In genomic region chr7:19000421-19000820, GRCm38 (mm10) we compare ENCODE assay signal across 9 mouse cellular contexts. TPM values are rescaled to one million over a fixed set of nuclear protein-coding genes. Genes with fewer than 3 reads are reported as not detected.
DNase-seq lines count a peak whose midpoint lies in the region; ATAC-seq and TF ChIP-seq lines count a peak whose summit lies in the region.
"Had no signal": no experiment of that assay in that cellular context is flagged by ENCODE, and none has a peak within 500 bp of the region (broad histone marks: within the 10 kb centered on the region; RNA-seq: fewer than 3 reads in every experiment).

No protein-coding gene starts in this region.

- no peak for TF ChIP-seq POLR2A in bone marrow macrophage, adult 2 months (IDR thresholded peaks at IDR 0.05; ENCODE audit: borderline replicate concordance, low read depth, low read length)

- peak overlapping the region; percentile 45 for H3K4me2 ChIP-seq in hindbrain, embryonic 15.5 days
- peak overlapping the region; percentile 35 for H3K4me2 ChIP-seq in midbrain, embryonic 16.5 days (ENCODE audit: low read length)

- peaks cover 25% of the 10 kb centered on the region for H3K36me3 ChIP-seq in heart, embryonic 10.5 days
- peaks cover 1% of the 10 kb centered on the region; the same call in 1 of the 2 replicates for H3K36me3 ChIP-seq in hindbrain, embryonic 15.5 days
- peaks cover 4% of the 10 kb centered on the region; the same call in 1 of the 2 replicates for H3K36me3 ChIP-seq in midbrain, embryonic 16.5 days (ENCODE audit: control insufficient read depth, insufficient read depth, low read length)

- H3K9me3 ChIP-seq in heart, embryonic 10.5 days: no peaks in the 10 kb centered on the region
- no peaks in the 10 kb centered on the region for H3K9me3 ChIP-seq in hindbrain, embryonic 15.5 days
- no peaks in the 10 kb centered on the region for H3K9me3 ChIP-seq in midbrain, embryonic 16.5 days (replicated peaks; ENCODE audit: control insufficient read depth, low read length, poor library complexity, severe bottlenecking)

- peak overlapping the region; percentile 91 for H3K27ac ChIP-seq in heart, embryonic 10.5 days
- H3K27ac ChIP-seq in bone marrow macrophage, adult 2 months (ENCODE audit: insufficient read depth, low read depth, low read length): peak overlapping the region; percentile 28
- H3K27ac ChIP-seq in hindbrain, embryonic 15.5 days (replicated peaks): no peak overlapping the region
- H3K27ac ChIP-seq in midbrain, embryonic 16.5 days (ENCODE audit: low read length): no peak overlapping the region

- no peak for DNase-seq in heart, embryonic 10.5 days (ENCODE audit: low spot score)
- DNase-seq in heart, adult 8-10 months (ENCODE audit: low spot score): no peak
- DNase-seq in adrenal gland, adult 2 months: no peak
- no peak for DNase-seq in right cerebral cortex, postnatal 36 days (ENCODE audit: low spot score in 2 of 2)
- DNase-seq in yolk sac, embryonic 10.5 days (ENCODE audit: low spot score): no peak

- peak overlapping the region; percentile 63 for H3K4me3 ChIP-seq in heart, embryonic 10.5 days
- H3K4me3 ChIP-seq in bone marrow macrophage, adult 2 months (ENCODE audit: insufficient read depth, low read length): peak overlapping the region; percentile 65
- peak overlapping the region; percentile 24 for H3K4me3 ChIP-seq in hindbrain, embryonic 15.5 days
- H3K4me3 ChIP-seq in midbrain, embryonic 16.5 days (ENCODE audit: low read depth, low read length): peak overlapping the region; percentile 14

- peak overlapping the region; percentile 15; the same call in 1 of the 2 replicates for H3K9ac ChIP-seq in hindbrain, embryonic 15.5 days
- H3K9ac ChIP-seq in midbrain, embryonic 16.5 days (ENCODE audit: low read depth, low read length): peak overlapping the region; percentile 11; the same call in 1 of the 2 replicates

- H3K27me3 ChIP-seq in heart, embryonic 10.5 days (ENCODE audit: insufficient read depth, poor library complexity, severe bottlenecking): no peaks in the 10 kb centered on the region
- no peaks in the 10 kb centered on the region for H3K27me3 ChIP-seq in hindbrain, embryonic 15.5 days
- H3K27me3 ChIP-seq in midbrain, embryonic 16.5 days (ENCODE audit: control insufficient read depth, insufficient read depth, low read depth, low read length): no peaks in the 10 kb centered on the region
- H3K27me3 ChIP-seq: Patski had no signal

- H3K4me1 ChIP-seq in heart, embryonic 10.5 days: peaks cover 35% of the 10 kb centered on the region
- H3K4me1 ChIP-seq in bone marrow macrophage, adult 2 months (ENCODE audit: control insufficient read depth, insufficient read depth, low read length): peaks cover 10% of the 10 kb centered on the region
- H3K4me1 ChIP-seq in hindbrain, embryonic 15.5 days (replicated peaks): peaks cover 31% of the 10 kb centered on the region
- H3K4me1 ChIP-seq in midbrain, embryonic 16.5 days (ENCODE audit: control insufficient read depth, insufficient read depth, low read length): peaks cover 15% of the 10 kb centered on the region

- TF ChIP-seq CTCF in bone marrow macrophage, adult 2 months (IDR thresholded peaks at IDR 0.05; ENCODE audit: low read depth, low read length): no peak

- no peak for ATAC-seq in hindbrain, embryonic 15.5 days (ENCODE audit: low FRiP score, low read depth)
- no peak for ATAC-seq in midbrain, embryonic 16.5 days
- ATAC-seq: Patski had no signal

- 29% methylated on average over 10 of the region's 10 CpGs for WGBS in heart, embryonic 10.5 days
- 50% methylated on average over 10 of the region's 10 CpGs for WGBS in hindbrain, embryonic 15.5 days
- 62% methylated on average over 10 of the region's 10 CpGs for WGBS in midbrain, embryonic 16.5 days

RNA-seq across cellular contexts. Expression of gene Irf2bp1, which starts 3.4 kb away (rescaled TPM):
- 14.9 and 27.0 TPM in 2 replicates for polyA plus RNA-seq in heart, embryonic 10.5 days (2016; fragmentation: Nextera tagmentation; extraction: Ambion mirVana)
- 10 to 100 TPM; 20.6 to 24.3 (median 22.9) TPM for total RNA-seq in heart, adult 8-10 months (2022)
- polyA plus RNA-seq in bone marrow macrophage, adult 2 months (2012; ENCODE audit: insufficient read depth, insufficient read length, missing spikeins): 16.4 and 17.5 TPM in 2 replicates
- 31.6 and 35.2 TPM in 2 replicates for polyA plus RNA-seq in hindbrain, embryonic 15.5 days (2015; fragmentation: Nextera tagmentation; extraction: Ambion mirVana)
- polyA plus RNA-seq in midbrain, embryonic 16.5 days (2015; fragmentation: Nextera tagmentation; extraction: Ambion mirVana): 26.0 and 26.7 TPM in 2 replicates
- 10 to 100 TPM; 36.8 to 44.3 TPM for total RNA-seq in adrenal gland, adult 2 months (2021)
- polyA plus RNA-seq in adrenal gland, adult 2 months (2012; rRNA removed): 74.8 and 78.3 TPM in 2 replicates

RNA-seq across cellular contexts. Expression of gene Mypop, which starts 9.4 kb away (rescaled TPM):
- polyA plus RNA-seq in heart, embryonic 10.5 days (2016; fragmentation: Nextera tagmentation; extraction: Ambion mirVana): 2.1 and 3.3 TPM in 2 replicates
- 1 to 10 TPM; 3.6 to 4.3 (median 4.3) TPM for total RNA-seq in heart, adult 8-10 months (2022)
- polyA plus RNA-seq in bone marrow macrophage, adult 2 months (2012; ENCODE audit: insufficient read depth, insufficient read length, missing spikeins): 1.0 and 1.2 TPM in 2 replicates
- 6.9 and 7.2 TPM in 2 replicates for polyA plus RNA-seq in hindbrain, embryonic 15.5 days (2015; fragmentation: Nextera tagmentation; extraction: Ambion mirVana)
- 3.9 and 5.1 TPM in 2 replicates for polyA plus RNA-seq in midbrain, embryonic 16.5 days (2015; fragmentation: Nextera tagmentation; extraction: Ambion mirVana)
- total RNA-seq in adrenal gland, adult 2 months (2021): 10 to 100 TPM in 1 of 2 experiments, 1 to 10 TPM in 1; 8.9 to 16.8 TPM
- polyA plus RNA-seq in adrenal gland, adult 2 months (2012; rRNA removed): 36.5 and 39.8 TPM in 2 replicates

RNA-seq across cellular contexts. Expression of gene Nanos2, which starts 13.2 kb away (rescaled TPM):
- not detected in 2 replicates for polyA plus RNA-seq in heart, embryonic 10.5 days (2016; fragmentation: Nextera tagmentation; extraction: Ambion mirVana)
- total RNA-seq in heart, adult 8-10 months (2022): not detected
- polyA plus RNA-seq in bone marrow macrophage, adult 2 months (2012; ENCODE audit: insufficient read depth, insufficient read length, missing spikeins): not detected in 2 replicates
- polyA plus RNA-seq in hindbrain, embryonic 15.5 days (2015; fragmentation: Nextera tagmentation; extraction: Ambion mirVana): 0.53 and 0.83 TPM in 2 replicates
- polyA plus RNA-seq in midbrain, embryonic 16.5 days (2015; fragmentation: Nextera tagmentation; extraction: Ambion mirVana): 0.52 and 0.79 TPM in 2 replicates
- not detected for total RNA-seq in adrenal gland, adult 2 months (2021)
- polyA plus RNA-seq in adrenal gland, adult 2 months (2012; rRNA removed): not detected in 2 replicates
- polyA plus RNA-seq: Patski had no signal

RNA-seq across cellular contexts. Expression of gene Foxa3, which starts 22.9 kb away (rescaled TPM):
- polyA plus RNA-seq in heart, embryonic 10.5 days (2016; fragmentation: Nextera tagmentation; extraction: Ambion mirVana): 0.36 and 8.6 TPM in 2 replicates
- total RNA-seq in heart, adult 8-10 months (2022): not detected
- polyA plus RNA-seq in bone marrow macrophage, adult 2 months (2012; ENCODE audit: insufficient read depth, insufficient read length, missing spikeins): not detected in 2 replicates
- polyA plus RNA-seq in hindbrain, embryonic 15.5 days (2015; fragmentation: Nextera tagmentation; extraction: Ambion mirVana): 0.08 TPM in 1 of 2 replicates, not detected in the other
- not detected in 2 replicates for polyA plus RNA-seq in midbrain, embryonic 16.5 days (2015; fragmentation: Nextera tagmentation; extraction: Ambion mirVana)
- not detected for total RNA-seq in adrenal gland, adult 2 months (2021)
- polyA plus RNA-seq in adrenal gland, adult 2 months (2012; rRNA removed): 0.08 and 0.24 TPM in 2 replicates

RNA-seq across cellular contexts. Expression of gene Sympk, which starts 23.8 kb away (rescaled TPM):
- 34.0 and 44.5 TPM in 2 replicates for polyA plus RNA-seq in heart, embryonic 10.5 days (2016; fragmentation: Nextera tagmentation; extraction: Ambion mirVana)
- total RNA-seq in heart, adult 8-10 months (2022): 10 to 100 TPM; 79.6 to 99.9 (median 98.8) TPM
- polyA plus RNA-seq in bone marrow macrophage, adult 2 months (2012; ENCODE audit: insufficient read depth, insufficient read length, missing spikeins): 61.9 and 64.4 TPM in 2 replicates
- polyA plus RNA-seq in hindbrain, embryonic 15.5 days (2015; fragmentation: Nextera tagmentation; extraction: Ambion mirVana): 27.5 and 30.1 TPM in 2 replicates
- 25.6 and 28.7 TPM in 2 replicates for polyA plus RNA-seq in midbrain, embryonic 16.5 days (2015; fragmentation: Nextera tagmentation; extraction: Ambion mirVana)
- total RNA-seq in adrenal gland, adult 2 months (2021): 100 to 1,000 TPM in 1 of 2 experiments, 10 to 100 TPM in 1; 94.4 to 103 TPM
- polyA plus RNA-seq in adrenal gland, adult 2 months (2012; rRNA removed): 123 and 159 TPM in 2 replicates

Comparison
In these comparisons a context has a peak if more than half of its experiments do, and no peak if none do; other contexts are left out.
1. H3K27ac ChIP-seq: peak in heart, embryonic 10.5 days (single experiment) and bone marrow macrophage, adult 2 months (single experiment); none in hindbrain, embryonic 15.5 days (single experiment) and midbrain, embryonic 16.5 days (single experiment).
2. H3K4me3 ChIP-seq: peak in every context shown above with its lines; median percentile 65 in bone marrow macrophage, adult 2 months; 63 in heart, embryonic 10.5 days; 24 in hindbrain, embryonic 15.5 days; 14 in midbrain, embryonic 16.5 days.